Mouse (Mus musculus) testis, postnatal 14 days (tissue): ENCODE data around the gene Ryr3.

Experiments used
- DNase-seq: peaks from one replicate; pipeline ENCODE4 v3.0.0; 2021; ENCODE audit warnings: low spot score

Gene Ryr3

GRCm38 (mm10) chr2:112637206-112637605, 579.7 kb downstream of the Ryr3 start:
- DNase-seq = no peak

- DNase-seq = no peak
Measured at GRCm38 (mm10) chr2:112632536-112632935, 584.4 kb downstream of the Ryr3 start.

GRCm38 (mm10) chr2:112630669-112631068, 586.2 kb downstream of the Ryr3 start:
- DNase-seq = no peak

GRCm38 (mm10) chr2:112625156-112625555, 591.7 kb downstream of the Ryr3 start:
- DNase-seq = no peak

GRCm38 (mm10) chr2:112617206-112617605, 599.7 kb downstream of the Ryr3 start:
- DNase-seq = no peak

- no peak for DNase-seq
Measured at GRCm38 (mm10) chr2:112614375-112614774, 602.5 kb downstream of the Ryr3 start.

- DNase-seq = no peak
Measured at GRCm38 (mm10) chr2:112612628-112613027, 604.3 kb downstream of the Ryr3 start.

GRCm38 (mm10) chr2:112606536-112606935, 610.4 kb downstream of the Ryr3 start:
- DNase-seq = no peak

- no peak for DNase-seq
Measured at GRCm38 (mm10) chr2:112602487-112602886, 614.4 kb downstream of the Ryr3 start.

GRCm38 (mm10) chr2:112600222-112600621, 616.7 kb downstream of the Ryr3 start:
- DNase-seq = no peak

GRCm38 (mm10) chr2:112597064-112597463, 619.8 kb downstream of the Ryr3 start:
- DNase-seq = no peak

- no peak for DNase-seq
Measured at GRCm38 (mm10) chr2:112596415-112596814, 620.5 kb downstream of the Ryr3 start.

- no peak for DNase-seq
Measured at GRCm38 (mm10) chr2:112595807-112596206, 621.1 kb downstream of the Ryr3 start.

- no peak for DNase-seq
Measured at GRCm38 (mm10) chr2:112593781-112594180, 623.1 kb downstream of the Ryr3 start.

- DNase-seq = no peak
Measured at GRCm38 (mm10) chr2:112593322-112593721, 623.6 kb downstream of the Ryr3 start.

- DNase-seq = no peak
Measured at GRCm38 (mm10) chr2:112591451-112591871, 625.4 kb downstream of the Ryr3 start.

- DNase-seq = no peak
Measured at GRCm38 (mm10) chr2:112590985-112591384, 625.9 kb downstream of the Ryr3 start.
